9 mouse cellular contexts compared by ENCODE assay signal in genomic region chr11:68637861-68638615, GRCm38 (mm10). TPM values are rescaled to one million over a fixed set of nuclear protein-coding genes. Genes with fewer than 3 reads are reported as not detected.
DNase-seq lines count a peak whose midpoint lies in the region; ATAC-seq lines count a peak whose summit lies in the region.
"Had no signal": no experiment of that assay in that cellular context is flagged by ENCODE, and none has a peak within 500 bp of the region (broad histone marks: within the 10 kb centered on the region; RNA-seq: fewer than 3 reads in every experiment).

No protein-coding gene starts in this region.

- DNase-seq in kidney, adult 8-10 months, result peak; percentile 30 to 34
- no peak for DNase-seq in kidney, adult 9 months
- peak; percentile 58 to 64 for DNase-seq in cerebellum, postnatal 10 days
- peak; percentile 76 for DNase-seq in mesoderm, embryonic 11.5 days (ENCODE audit: low read depth, low spot score)
- no peak for DNase-seq in natural killer cell, adult 2 months (ENCODE audit: low spot score in 2 of 2)
- DNase-seq in adrenal gland, postnatal 25 days, result no peak

- H3K36me3 ChIP-seq in heart, embryonic 16.5 days (ENCODE audit: control insufficient read depth, insufficient read depth), result no peaks in the 10 kb centered on the region
- H3K36me3 ChIP-seq: G1E had no signal

- no peaks in the 10 kb centered on the region for H3K27me3 ChIP-seq in heart, embryonic 16.5 days (ENCODE audit: control insufficient read depth, insufficient read depth, low read length)

- H3K27ac ChIP-seq in heart, embryonic 16.5 days (ENCODE audit: low read length), result peak overlapping the region; percentile 97

- H3K4me2 ChIP-seq in heart, embryonic 16.5 days (ENCODE audit: low read depth, low read length), result peak overlapping the region; percentile 56

- WGBS in heart, embryonic 16.5 days, result 13% methylated on average over 10 of the region's 10 CpGs

- H3K4me1 ChIP-seq in heart, embryonic 16.5 days (ENCODE audit: control insufficient read depth, insufficient read depth, low read length), result peaks cover 21% of the 10 kb centered on the region

- ATAC-seq in heart, embryonic 16.5 days (replicated peaks; ENCODE audit: extremely low read depth, insufficient read depth, low FRiP score), result peak; percentile 95
- no peak for ATAC-seq in megakaryocyte-erythroid progenitor cell, adult 5-6 weeks (replicated peaks; ENCODE audit: low FRiP score, low TSS enrichment, poor library complexity, severe bottlenecking)

- H3K9ac ChIP-seq in heart, embryonic 16.5 days (ENCODE audit: low read length), result peak overlapping the region; percentile 68

- no peak overlapping the region for H3K4me3 ChIP-seq in heart, embryonic 16.5 days (ENCODE audit: low read length)

- H3K9me3 ChIP-seq in heart, embryonic 16.5 days (replicated peaks; ENCODE audit: control insufficient read depth, low read length), result 0 out of 2 replicates have a peak, but pooled peaks cover 4% of the 10 kb centered on the region
- H3K9me3 ChIP-seq: G1E had no signal

RNA-seq across cellular contexts. Expression of gene Ccdc42, which starts 51.2 kb away (rescaled TPM):
- polyA plus RNA-seq in heart, embryonic 16.5 days (2015; fragmentation: Nextera tagmentation; extraction: Ambion mirVana), result 1.1 and 1.5 TPM in 2 replicates
- total RNA-seq in megakaryocyte-erythroid progenitor cell, adult 5-6 weeks (2014; fragmentation: Nextera tagmentation), result not detected in 2 replicates
- total RNA-seq in megakaryocyte-erythroid progenitor cell, adult 5-6 weeks (2017), result not detected in 2 replicates
- not detected in 2 replicates for total RNA-seq in adrenal gland, postnatal 25 days (2021)
- total RNA-seq: G1E had no signal
- polyA plus RNA-seq: G1E had no signal

RNA-seq across cellular contexts. Expression of gene Myh10, which starts 53.3 kb away (rescaled TPM):
- 81.1 and 104 TPM in 2 replicates for polyA plus RNA-seq in heart, embryonic 16.5 days (2015; fragmentation: Nextera tagmentation; extraction: Ambion mirVana)
- total RNA-seq in megakaryocyte-erythroid progenitor cell, adult 5-6 weeks (2014; fragmentation: Nextera tagmentation), result 100 and 113 TPM in 2 replicates
- 42.2 and 49.5 TPM in 2 replicates for total RNA-seq in megakaryocyte-erythroid progenitor cell, adult 5-6 weeks (2017)
- total RNA-seq in adrenal gland, postnatal 25 days (2021), result 31.8 and 32.4 TPM in 2 replicates

Comparison
In these comparisons a context has a peak if more than half of its experiments do, and no peak if none do; other contexts are left out.
1. DNase-seq: peak in kidney, adult 8-10 months (2 of 2), cerebellum, postnatal 10 days (2 of 2) and mesoderm, embryonic 11.5 days (single experiment); none in kidney, adult 9 months (single experiment), natural killer cell, adult 2 months (0 of 2) and adrenal gland, postnatal 25 days (single experiment).